Comparison of ENCODE assay signal across 9 mouse cellular contexts in genomic region chr2:91950275-91951085, GRCm38 (mm10). TPM values are rescaled to one million over a fixed set of nuclear protein-coding genes. Genes with fewer than 3 reads are reported as not detected.
A peak's percentile ranks its signal among the peaks of the same experiment; 100 is the strongest.
DNase-seq lines count a peak whose midpoint lies in the region; ATAC-seq and TF ChIP-seq lines count a peak whose summit lies in the region.
"Had no signal": no experiment of that assay in that cellular context is flagged by ENCODE, and none has a peak within 500 bp of the region (broad histone marks: within the 10 kb centered on the region; RNA-seq: fewer than 3 reads in every experiment).

No protein-coding gene starts in this region.

- peaks cover 36% of the 10 kb centered on the region for H3K36me3 ChIP-seq in erythroblast, embryonic 14.5 days (ENCODE audit: control insufficient read depth)
- 0 out of 2 replicates have a peak, but pooled peaks cover under 1% of the 10 kb centered on the region for H3K36me3 ChIP-seq in intestine, embryonic 14.5 days (ENCODE audit: control insufficient read depth, insufficient read depth, low read length)
- peaks cover 1% of the 10 kb centered on the region; the same call in 1 of the 2 replicates for H3K36me3 ChIP-seq in lung, embryonic 14.5 days (ENCODE audit: insufficient read depth)

- no peak for ATAC-seq in erythroblast, adult 5-6 weeks (replicated peaks; ENCODE audit: low FRiP score, poor library complexity, severe bottlenecking)
- ATAC-seq in intestine, embryonic 14.5 days (replicated peaks; ENCODE audit: low FRiP score, low TSS enrichment, low read depth), result peak; percentile 20; the same call in 1 of the 2 replicates
- ATAC-seq in lung, embryonic 14.5 days (ENCODE audit: insufficient read depth), result peak; percentile 68
- peak; percentile 57; the same call in 1 of the 2 replicates for ATAC-seq in neutrophil, adult 5-6 weeks (ENCODE audit: extremely low read depth, insufficient number of reproducible peaks, low FRiP score, poor library complexity, severe bottlenecking)

- H3K27me3 ChIP-seq in erythroblast, embryonic 14.5 days (ENCODE audit: control insufficient read depth), result no peaks in the 10 kb centered on the region
- H3K27me3 ChIP-seq in intestine, embryonic 14.5 days (replicated peaks; ENCODE audit: control insufficient read depth, insufficient read depth, low read length), result no peaks in the 10 kb centered on the region
- no peaks in the 10 kb centered on the region for H3K27me3 ChIP-seq in lung, embryonic 14.5 days (ENCODE audit: insufficient read depth, low read length)

- no peaks in the 10 kb centered on the region for H3K9me3 ChIP-seq in erythroblast, embryonic 14.5 days (ENCODE audit: control insufficient read depth, low read length)
- no peaks in the 10 kb centered on the region for H3K9me3 ChIP-seq in intestine, embryonic 14.5 days (ENCODE audit: control insufficient read depth, low read length)
- H3K9me3 ChIP-seq in lung, embryonic 14.5 days (ENCODE audit: low read depth, low read length), result no peaks in the 10 kb centered on the region

- 17% methylated on average over 15 of the region's 15 CpGs for WGBS in intestine, embryonic 14.5 days
- WGBS in lung, embryonic 14.5 days, result 16% methylated on average over 15 of the region's 15 CpGs

- 0 out of 2 replicates have a peak overlapping the region, but pooled peaks have one; percentile 25 for H3K9ac ChIP-seq in intestine, embryonic 14.5 days (ENCODE audit: low read length)
- peak overlapping the region; percentile 47; the same call in 1 of the 2 replicates for H3K9ac ChIP-seq in lung, embryonic 14.5 days

- H3K4me3 ChIP-seq in erythroblast, embryonic 14.5 days (replicated peaks), result peak overlapping the region; percentile 61
- 0 out of 2 replicates have a peak overlapping the region, but pooled peaks have one; percentile 1 for H3K4me3 ChIP-seq in intestine, embryonic 14.5 days (ENCODE audit: low read depth, low read length)
- peak overlapping the region; percentile 24 for H3K4me3 ChIP-seq in lung, embryonic 14.5 days (ENCODE audit: low read depth, low read length)

- TF ChIP-seq CTCF in lung, embryonic 14.5 days (IDR thresholded peaks at IDR 0.05; ENCODE audit: low read depth), result no peak

- DNase-seq in cerebellum, adult 8-10 months, result peak; percentile 75
- peak; percentile 77 for DNase-seq in gastrocnemius, postnatal 25 days
- no peak for DNase-seq in intestine, embryonic 14.5 days (ENCODE audit: low spot score)
- DNase-seq in lung, embryonic 14.5 days, result peak; percentile 67
- DNase-seq in frontal cortex, postnatal 25 days (ENCODE audit: low spot score in 2 of 2), result no peak

- H3K27ac ChIP-seq in intestine, embryonic 14.5 days (ENCODE audit: low read depth), result peak overlapping the region; percentile 59
- H3K27ac ChIP-seq in lung, embryonic 14.5 days (ENCODE audit: low read depth), result peak overlapping the region; percentile 84

- H3K4me1 ChIP-seq in erythroblast, embryonic 14.5 days (ENCODE audit: control insufficient read depth), result peaks cover 92% of the 10 kb centered on the region
- peaks cover 56% of the 10 kb centered on the region for H3K4me1 ChIP-seq in intestine, embryonic 14.5 days (replicated peaks; ENCODE audit: control insufficient read depth, insufficient read depth, low read length)
- peaks cover 38% of the 10 kb centered on the region for H3K4me1 ChIP-seq in lung, embryonic 14.5 days (ENCODE audit: insufficient read depth)

- H3K4me2 ChIP-seq in intestine, embryonic 14.5 days (ENCODE audit: low read length), result peak overlapping the region; percentile 43
- peak overlapping the region; percentile 56 for H3K4me2 ChIP-seq in lung, embryonic 14.5 days

RNA-seq across cellular contexts. Expression of gene Gm9821, which starts 5.0 kb away (rescaled TPM):
- not detected in 2 replicates for polyA plus RNA-seq in erythroblast, embryonic 14.5 days (2012)
- not detected in 2 replicates for total RNA-seq in erythroblast, adult 5-6 weeks (2015; ENCODE audit: low replicate concordance)
- total RNA-seq in erythroblast, adult 5-6 weeks (2017; ENCODE audit: low replicate concordance), result 0.28 TPM in 1 of 2 replicates, not detected in the other
- not detected for total RNA-seq in gastrocnemius, postnatal 25 days (2021)
- 0.74 and 0.88 TPM in 2 replicates for polyA plus RNA-seq in intestine, embryonic 14.5 days (2014; fragmentation: Nextera tagmentation; extraction: Ambion mirVana)
- 0.34 and 1.1 TPM in 2 replicates for polyA plus RNA-seq in lung, embryonic 14.5 days (2014; fragmentation: Nextera tagmentation; extraction: Ambion mirVana)
- total RNA-seq in neutrophil, adult 5-6 weeks (2017), result 0.35 and 0.74 TPM in 2 replicates
- total RNA-seq: left cerebral cortex, postnatal 36 days had no signal

RNA-seq across cellular contexts. Expression of gene Mdk, which starts 18.4 kb away (rescaled TPM):
- polyA plus RNA-seq in erythroblast, embryonic 14.5 days (2012), result 1.1 and 1.8 TPM in 2 replicates
- total RNA-seq in erythroblast, adult 5-6 weeks (2015; ENCODE audit: low replicate concordance), result 1.9 TPM in 1 of 2 replicates, not detected in the other
- 0.77 TPM in 1 of 2 replicates, not detected in the other for total RNA-seq in erythroblast, adult 5-6 weeks (2017; ENCODE audit: low replicate concordance)
- 1 to 10 TPM; 3.3 to 3.4 TPM for total RNA-seq in gastrocnemius, postnatal 25 days (2021)
- 973 and 1,126 TPM in 2 replicates for polyA plus RNA-seq in intestine, embryonic 14.5 days (2014; fragmentation: Nextera tagmentation; extraction: Ambion mirVana)
- 1,044 and 1,097 TPM in 2 replicates for polyA plus RNA-seq in lung, embryonic 14.5 days (2014; fragmentation: Nextera tagmentation; extraction: Ambion mirVana)
- 1.1 and 1.3 TPM in 2 replicates for total RNA-seq in neutrophil, adult 5-6 weeks (2017)

RNA-seq across cellular contexts. Expression of gene Chrm4, which starts 23.4 kb away (rescaled TPM):
- 0.03 TPM in 1 of 2 replicates, not detected in the other for polyA plus RNA-seq in erythroblast, embryonic 14.5 days (2012)
- total RNA-seq in erythroblast, adult 5-6 weeks (2015; ENCODE audit: low replicate concordance), result not detected in 2 replicates
- not detected in 2 replicates for total RNA-seq in erythroblast, adult 5-6 weeks (2017; ENCODE audit: low replicate concordance)
- not detected for total RNA-seq in gastrocnemius, postnatal 25 days (2021)
- polyA plus RNA-seq in intestine, embryonic 14.5 days (2014; fragmentation: Nextera tagmentation; extraction: Ambion mirVana), result 0.16 TPM in 1 of 2 replicates, not detected in the other
- polyA plus RNA-seq in lung, embryonic 14.5 days (2014; fragmentation: Nextera tagmentation; extraction: Ambion mirVana), result 0.22 and 0.33 TPM in 2 replicates
- not detected in 2 replicates for total RNA-seq in neutrophil, adult 5-6 weeks (2017)

RNA-seq across cellular contexts. Expression of gene Dgkz, which starts 25.2 kb away (rescaled TPM):
- 6.0 and 8.4 TPM in 2 replicates for polyA plus RNA-seq in erythroblast, embryonic 14.5 days (2012)
- 35.9 and 75.1 TPM in 2 replicates for total RNA-seq in erythroblast, adult 5-6 weeks (2015; ENCODE audit: low replicate concordance)
- total RNA-seq in erythroblast, adult 5-6 weeks (2017; ENCODE audit: low replicate concordance), result 13.7 and 19.5 TPM in 2 replicates
- 10 to 100 TPM; 32.3 to 34.8 TPM for total RNA-seq in gastrocnemius, postnatal 25 days (2021)
- 71.9 and 75.6 TPM in 2 replicates for polyA plus RNA-seq in intestine, embryonic 14.5 days (2014; fragmentation: Nextera tagmentation; extraction: Ambion mirVana)
- 59.2 and 63.9 TPM in 2 replicates for polyA plus RNA-seq in lung, embryonic 14.5 days (2014; fragmentation: Nextera tagmentation; extraction: Ambion mirVana)
- total RNA-seq in neutrophil, adult 5-6 weeks (2017), result 137 TPM in 2 replicates

Comparison
In these comparisons a context has a peak if more than half of its experiments do, and no peak if none do; other contexts are left out.
1. H3K4me3 ChIP-seq: peak in every context shown above with its lines; median percentile 61 in erythroblast, embryonic 14.5 days; 24 in lung, embryonic 14.5 days; 1 in intestine, embryonic 14.5 days.
2. DNase-seq: peak in cerebellum, adult 8-10 months (single experiment), gastrocnemius, postnatal 25 days (single experiment) and lung, embryonic 14.5 days (single experiment); none in intestine, embryonic 14.5 days (single experiment) and frontal cortex, postnatal 25 days (0 of 2).